ENCODE assay signal across 8 mouse cellular contexts in genomic region chr12:67222221-67223025, GRCm38 (mm10). TPM values are rescaled to one million over a fixed set of nuclear protein-coding genes. Genes with fewer than 3 reads are reported as not detected.
DNase-seq lines count a peak whose midpoint lies in the region; ATAC-seq and TF ChIP-seq lines count a peak whose summit lies in the region.

Gene Mdga2 (minus strand): TSS chr12:67222549.

- H3K4me2 ChIP-seq in lung, embryonic 15.5 days = peak within 1 kb of the TSS; percentile 98
- peak within 1 kb of the TSS; percentile 97 for H3K4me2 ChIP-seq in kidney, postnatal 0 days (ENCODE audit: low read length)
- H3K4me2 ChIP-seq in limb, embryonic 15.5 days = peak within 1 kb of the TSS; percentile 96

- H3K4me1 ChIP-seq in lung, embryonic 15.5 days = peaks cover 14% of the 10 kb centered on the region
- peaks cover 17% of the 10 kb centered on the region; the same call in 1 of the 2 replicates for H3K4me1 ChIP-seq in kidney, postnatal 0 days (replicated peaks; ENCODE audit: insufficient read depth, low read length)
- peaks cover 26% of the 10 kb centered on the region for H3K4me1 ChIP-seq in limb, embryonic 15.5 days

- H3K36me3 ChIP-seq in lung, embryonic 15.5 days = no peaks in the 10 kb centered on the region
- H3K36me3 ChIP-seq in kidney, postnatal 0 days (ENCODE audit: insufficient read depth, low read length) = no peaks in the 10 kb centered on the region
- H3K36me3 ChIP-seq in limb, embryonic 15.5 days = no peaks in the 10 kb centered on the region

- H3K9ac ChIP-seq in lung, embryonic 15.5 days = peak within 1 kb of the TSS; percentile 13; the same call in 1 of the 2 replicates
- H3K9ac ChIP-seq in kidney, postnatal 0 days (ENCODE audit: low read depth, low read length) = peak within 1 kb of the TSS; percentile 27; the same call in 1 of the 2 replicates
- H3K9ac ChIP-seq in limb, embryonic 15.5 days = peak within 1 kb of the TSS; percentile 45

- no peak for TF ChIP-seq CTCF in kidney, postnatal 0 days (IDR thresholded peaks at IDR 0.05; ENCODE audit: low read depth)

- ATAC-seq in lung, embryonic 15.5 days (ENCODE audit: borderline replicate concordance, extremely low read depth, low FRiP score, low TSS enrichment) = peak; percentile 61; the same call in 1 of the 2 replicates
- peak; percentile 49 for ATAC-seq in kidney, postnatal 0 days (replicated peaks; ENCODE audit: low FRiP score, low read depth)
- ATAC-seq in limb, embryonic 15.5 days (ENCODE audit: insufficient number of reproducible peaks, low FRiP score, low TSS enrichment, low read depth) = peak; percentile 46; the same call in 1 of the 2 replicates

- DNase-seq in lung, postnatal 36 days = no peak
- peak; percentile 53 to 57 for DNase-seq in cerebellum, postnatal 14 days
- DNase-seq in frontal cortex, postnatal 25 days (ENCODE audit: low spot score in 2 of 2) = peak; percentile 57 to 60
- peak; percentile 22 for DNase-seq in kidney, postnatal 0 days (ENCODE audit: low spot score)
- peak; percentile 87 for DNase-seq in right cerebral cortex, adult 18-20 months
- no peak for DNase-seq in MN1 (ENCODE audit: low spot score)

- under 1% methylated on average over 58 of the region's 61 CpGs for WGBS in lung, embryonic 15.5 days
- 1% methylated on average over 55 of the region's 61 CpGs for WGBS in kidney, postnatal 0 days
- WGBS in limb, embryonic 15.5 days = under 1% methylated on average over 59 of the region's 61 CpGs

- peak within 1 kb of the TSS; percentile 50 for H3K4me3 ChIP-seq in lung, embryonic 15.5 days
- peak within 1 kb of the TSS; percentile 56 for H3K4me3 ChIP-seq in kidney, postnatal 0 days (replicated peaks; ENCODE audit: low read depth, low read length)
- H3K4me3 ChIP-seq in limb, embryonic 15.5 days = peak within 1 kb of the TSS; percentile 56

- H3K27me3 ChIP-seq in lung, embryonic 15.5 days = peaks cover 56% of the 10 kb centered on the region
- H3K27me3 ChIP-seq in kidney, postnatal 0 days (ENCODE audit: insufficient read depth, low read length) = peaks cover 15% of the 10 kb centered on the region
- peaks cover 47% of the 10 kb centered on the region for H3K27me3 ChIP-seq in limb, embryonic 15.5 days

- no peaks in the 10 kb centered on the region for H3K9me3 ChIP-seq in lung, embryonic 15.5 days
- no peaks in the 10 kb centered on the region for H3K9me3 ChIP-seq in kidney, postnatal 0 days (replicated peaks; ENCODE audit: low read length)
- H3K9me3 ChIP-seq in limb, embryonic 15.5 days = no peaks in the 10 kb centered on the region

- no peak within 1 kb of the TSS for H3K27ac ChIP-seq in lung, embryonic 15.5 days
- H3K27ac ChIP-seq in kidney, postnatal 0 days = no peak within 1 kb of the TSS
- H3K27ac ChIP-seq in limb, embryonic 15.5 days = peak within 1 kb of the TSS; percentile 27; the same call in 1 of the 2 replicates

RNA-seq across cellular contexts. Expression of gene Mdga2, which starts in this region (rescaled TPM):
- 0.24 and 0.38 TPM in 2 replicates for polyA plus RNA-seq in lung, embryonic 15.5 days (2015; fragmentation: Nextera tagmentation; extraction: Ambion mirVana)
- polyA plus RNA-seq in kidney, postnatal 0 days (2015; fragmentation: Nextera tagmentation; extraction: Ambion mirVana) = 1.3 and 1.6 TPM in 2 replicates
- polyA plus RNA-seq in limb, embryonic 15.5 days (2015; fragmentation: Nextera tagmentation; extraction: Ambion mirVana) = 2.9 and 4.4 TPM in 2 replicates

Comparison
In these comparisons a context has a peak if more than half of its experiments do, and no peak if none do; other contexts are left out.
1. Peak in ATAC-seq, H3K4me3 ChIP-seq, H3K9ac ChIP-seq and H3K4me2 ChIP-seq in lung, embryonic 15.5 days; RNA of the gene not detected or under 1 TPM.
2. DNase-seq: peak in cerebellum, postnatal 14 days (2 of 2), frontal cortex, postnatal 25 days (2 of 2), kidney, postnatal 0 days (single experiment) and right cerebral cortex, adult 18-20 months (single experiment); none in lung, postnatal 36 days (single experiment) and MN1 (single experiment).
3. Peak in every context shown above with its lines, with median percentiles within 50 percentile points of each other: ATAC-seq, H3K4me2 ChIP-seq, H3K4me3 ChIP-seq and H3K9ac ChIP-seq.